Mouse (Mus musculus): ENCODE data around the gene Arfip1. TPM values are rescaled to one million over a fixed set of nuclear protein-coding genes. Genes with fewer than 3 reads are reported as not detected.
A peak's percentile ranks its signal among the peaks of the same experiment; 100 is the strongest.

The Arfip1 gene
- 10 to 100 TPM; 39.9 to 47.8 (median 42.4) TPM for polyA plus RNA-seq (2017; shearing (Covaris generic))

DNA sequence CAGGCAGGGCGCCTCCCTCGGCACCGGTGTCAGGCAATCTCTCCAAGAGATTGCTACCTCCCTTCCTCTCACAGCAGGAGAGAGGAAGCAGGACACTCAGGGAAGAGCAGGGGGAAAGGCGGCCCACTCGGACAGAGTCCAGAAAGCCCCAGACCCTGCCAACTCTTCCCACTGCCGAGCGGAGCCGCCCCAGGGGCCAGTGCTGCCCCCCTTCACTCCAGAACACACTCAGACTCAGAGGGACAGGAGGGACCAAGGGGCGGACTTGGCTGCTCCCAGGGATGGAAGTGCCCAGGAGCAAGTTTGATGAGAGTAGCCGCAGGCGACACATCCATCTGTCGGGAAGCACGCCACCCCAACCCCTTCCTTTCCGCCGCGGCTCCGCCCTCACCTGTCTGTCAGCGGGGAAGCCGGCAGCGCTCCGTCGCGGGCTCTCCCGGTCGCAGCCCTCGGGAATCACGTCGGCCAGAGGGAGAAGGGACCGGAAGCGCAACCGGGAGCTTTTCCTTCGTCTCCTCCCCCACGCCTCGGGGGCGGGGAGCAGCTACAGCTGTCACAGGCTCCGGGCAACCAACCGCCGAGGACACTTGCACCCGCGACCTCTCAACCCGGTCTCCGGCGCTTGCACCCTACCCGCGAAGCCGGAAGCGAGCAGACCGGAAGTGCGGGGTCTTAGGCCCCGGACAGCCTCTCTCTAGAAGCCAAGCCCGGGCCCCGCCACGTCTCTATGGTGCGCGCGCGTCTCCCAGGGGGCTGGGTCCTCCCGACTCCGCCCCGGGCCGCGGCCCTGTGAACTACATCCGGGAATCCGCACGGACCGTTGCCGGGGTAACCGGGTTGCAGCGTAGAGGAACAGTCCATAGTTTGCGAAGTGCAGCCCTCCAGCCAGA lies at the start of gene Arfip1:
Gene Arfip1, minus strand, starts transcription at position 603 of the 890 bp plus-strand sequence.
- peak; percentile 91 for ATAC-seq

DNA sequence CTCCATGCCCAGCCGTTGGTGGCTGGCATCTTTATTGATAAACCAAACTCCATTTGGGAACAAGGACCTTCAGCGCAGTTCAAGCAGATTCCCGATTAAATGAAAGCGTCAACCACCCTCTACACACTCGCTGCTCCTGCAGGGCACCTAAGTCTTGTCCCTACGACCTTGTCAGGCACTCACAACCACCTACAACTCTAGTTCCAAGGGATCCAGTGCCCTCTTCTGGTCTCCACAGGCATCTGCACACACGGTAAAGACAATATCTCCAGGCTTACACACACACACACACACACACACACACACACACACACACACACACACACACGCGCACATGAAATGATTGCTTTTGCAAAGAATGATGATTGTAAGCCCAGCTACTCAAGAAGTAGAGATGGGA lies 49.2 kb upstream of the Arfip1 start:
- ATAC-seq = no peak

DNA sequence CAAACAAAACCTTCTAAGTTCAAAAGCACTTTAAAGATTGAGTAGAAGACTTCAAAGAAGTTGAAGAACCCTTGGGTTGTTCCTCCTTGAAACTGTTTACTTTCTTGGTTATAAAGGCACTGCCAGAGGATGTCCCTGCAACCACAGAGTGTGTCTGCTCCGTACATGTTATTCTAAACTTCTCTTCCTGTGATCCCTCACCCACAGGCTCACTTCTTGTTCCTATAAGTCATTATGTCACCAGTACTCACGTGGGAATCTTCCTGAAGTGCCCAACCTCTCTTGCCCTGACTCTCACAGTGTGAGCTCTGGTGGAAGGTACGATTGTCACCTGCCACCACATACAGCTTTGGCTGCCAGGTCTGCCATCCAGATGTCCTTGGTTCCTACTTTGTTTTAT lies 39.6 kb upstream of the Arfip1 start:
- peak; percentile 63 for ATAC-seq

DNA sequence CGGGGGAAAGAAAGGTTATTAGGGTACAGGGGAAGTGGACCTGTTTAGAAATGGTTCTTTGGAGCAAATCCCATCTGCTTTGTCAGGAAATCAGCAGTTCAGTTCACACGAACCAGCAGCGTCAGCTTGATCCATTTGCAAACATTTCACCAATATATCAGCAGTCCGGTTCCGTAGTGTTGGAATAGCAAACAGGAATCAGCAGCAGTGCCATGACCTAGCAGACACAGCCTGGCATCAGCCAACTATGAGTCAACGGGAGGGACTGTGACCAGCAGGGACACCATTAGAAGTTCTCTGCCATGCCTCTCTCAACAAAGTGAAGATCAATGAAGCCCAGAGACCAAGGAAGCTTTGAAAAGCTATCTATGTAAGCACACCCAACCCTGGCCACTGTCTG lies 37.3 kb upstream of the Arfip1 start:
- ATAC-seq = no peak

DNA sequence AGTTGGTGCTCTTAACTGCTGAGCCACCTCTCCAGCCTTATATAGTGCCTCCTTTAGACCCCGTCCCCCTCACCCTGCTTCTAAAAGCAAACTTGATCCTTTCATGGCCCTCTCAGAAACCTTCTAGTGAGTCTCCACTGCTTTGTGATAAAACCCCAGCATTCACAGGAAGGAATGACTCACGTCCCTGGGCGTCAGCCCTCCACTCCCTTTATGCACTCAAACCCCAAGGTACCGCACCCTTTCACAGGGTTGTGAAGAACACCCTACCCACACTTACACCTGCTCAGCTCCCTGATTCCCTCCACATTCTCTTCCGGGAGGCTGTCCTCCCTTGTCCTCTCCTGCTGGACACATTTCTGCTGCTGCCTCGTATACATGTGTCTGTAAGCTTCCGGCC lies 36.6 kb upstream of the Arfip1 start:
- ATAC-seq = no peak

DNA sequence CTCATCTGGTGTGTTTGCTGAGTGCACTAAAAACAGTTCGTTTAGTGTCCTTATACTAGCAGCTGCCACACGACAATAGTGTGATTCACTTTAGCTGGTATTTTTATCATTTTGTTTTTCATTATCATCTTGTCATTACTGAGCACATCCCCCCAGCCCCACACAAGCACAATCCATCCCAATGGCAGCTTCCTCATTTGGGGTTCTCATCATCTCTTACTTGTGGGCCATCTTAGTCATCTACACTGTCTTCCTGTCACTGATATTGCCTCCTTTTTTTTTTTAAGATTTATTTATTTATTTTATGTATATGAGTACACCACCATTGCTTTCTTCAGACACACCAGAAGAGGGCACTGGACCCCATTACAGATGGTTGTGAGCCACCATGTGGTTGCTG lies 36.2 kb upstream of the Arfip1 start:
- no peak for ATAC-seq

DNA sequence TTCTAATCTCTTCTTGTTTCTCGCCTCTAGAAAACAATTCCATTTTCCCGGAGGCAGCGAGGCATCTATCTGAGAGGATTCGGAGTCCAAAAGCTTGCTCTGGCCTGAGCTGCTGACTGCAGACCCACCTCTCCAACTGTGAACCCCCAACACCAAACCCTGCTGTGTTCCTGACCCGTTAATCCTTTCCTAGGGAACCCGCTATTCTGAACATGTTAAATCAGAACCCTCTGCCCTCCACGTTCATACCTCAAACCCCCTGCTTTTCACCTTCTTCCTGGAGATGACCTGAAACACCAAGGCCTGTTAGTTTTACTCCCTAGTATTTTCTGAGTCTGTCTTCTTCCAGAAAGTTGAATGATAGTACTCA lies 33.4 kb upstream of the Arfip1 start:
- no peak for ATAC-seq

DNA sequence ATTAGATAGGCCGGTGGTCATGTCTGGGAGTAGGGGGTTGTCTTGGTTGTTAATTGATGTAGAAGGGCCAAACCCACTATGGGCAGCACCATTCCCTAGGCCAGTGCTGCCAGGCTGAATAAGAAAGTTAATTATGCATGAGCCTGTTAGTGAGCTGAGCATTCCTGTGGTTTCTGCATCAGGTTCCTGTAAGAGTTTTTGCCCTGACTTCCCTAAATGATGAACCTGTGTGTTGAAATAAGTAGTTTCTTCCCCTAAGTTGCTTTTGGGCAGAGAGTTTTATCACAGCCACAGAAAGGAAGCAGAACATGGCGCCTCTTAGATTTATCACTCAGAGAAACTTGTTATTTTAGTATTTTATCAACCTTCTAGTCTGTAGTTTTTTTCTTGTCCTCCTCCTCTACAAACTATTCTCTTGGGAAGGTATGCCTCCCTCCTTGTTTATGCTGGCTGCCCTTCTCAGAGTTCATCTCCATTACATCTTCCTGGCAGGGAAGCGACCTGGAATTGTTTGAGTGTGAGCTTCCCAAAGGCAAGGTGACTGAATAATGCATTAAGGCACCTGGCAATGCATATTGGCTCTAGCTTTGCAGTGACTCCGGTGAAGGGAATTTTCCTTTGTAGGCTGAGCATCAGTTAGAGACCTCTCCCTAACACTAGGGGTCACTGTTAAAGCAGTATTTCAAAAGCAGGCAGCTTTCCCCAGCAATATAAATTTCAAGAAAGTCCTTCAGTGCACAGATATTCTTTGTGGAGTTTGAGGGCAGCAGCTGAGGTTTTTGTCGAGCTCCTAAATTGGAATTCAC lies 32.8 kb upstream of the Arfip1 start:
- peak; percentile 67 for ATAC-seq

DNA sequence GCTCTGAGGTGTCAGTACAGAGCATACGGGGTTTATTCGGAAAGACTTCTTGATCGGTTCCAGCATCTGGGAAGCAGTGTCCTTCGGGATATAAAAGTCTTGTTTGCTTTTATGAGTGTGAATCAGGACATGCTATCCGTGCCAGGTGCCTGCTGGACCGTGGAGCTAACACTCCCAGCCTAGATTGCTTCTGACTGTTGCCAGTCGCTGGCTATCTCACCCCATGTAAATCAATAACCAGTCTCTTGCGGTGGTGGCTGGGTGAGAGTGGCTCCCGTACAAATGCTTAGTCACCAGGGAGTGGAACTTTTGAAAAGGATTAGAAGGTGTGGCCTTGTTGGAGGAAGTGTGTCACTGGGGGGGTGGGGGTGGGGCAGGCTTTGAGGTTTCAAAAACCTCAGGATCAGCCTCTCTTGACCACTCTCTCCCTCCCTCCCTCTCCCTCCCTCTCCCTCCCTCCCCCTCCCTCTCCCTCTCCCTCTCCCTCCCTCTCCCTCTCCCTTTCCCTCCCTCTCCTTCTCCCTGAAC lies 27.8 kb upstream of the Arfip1 start:
- ATAC-seq = no peak

DNA sequence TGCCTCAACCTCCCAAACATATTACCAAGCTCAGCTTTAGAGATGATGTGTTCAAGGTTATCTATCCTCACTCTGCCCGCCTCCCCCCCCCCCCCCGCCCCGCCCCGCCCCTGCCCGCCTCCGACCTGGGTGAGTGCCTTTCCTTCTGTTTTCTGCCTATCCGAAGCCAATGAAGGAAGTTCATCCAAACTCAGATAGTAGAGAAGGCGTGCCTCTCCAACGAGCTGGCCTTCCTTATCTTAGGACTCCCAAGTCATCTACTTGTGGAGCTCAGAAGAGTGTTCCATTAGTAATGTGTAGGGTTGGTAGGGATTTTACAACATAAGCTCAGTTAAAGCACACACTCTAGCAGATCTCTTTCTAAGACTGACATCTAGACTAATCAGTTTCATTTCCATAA lies 20.8 kb upstream of the Arfip1 start:
- no peak for ATAC-seq

DNA sequence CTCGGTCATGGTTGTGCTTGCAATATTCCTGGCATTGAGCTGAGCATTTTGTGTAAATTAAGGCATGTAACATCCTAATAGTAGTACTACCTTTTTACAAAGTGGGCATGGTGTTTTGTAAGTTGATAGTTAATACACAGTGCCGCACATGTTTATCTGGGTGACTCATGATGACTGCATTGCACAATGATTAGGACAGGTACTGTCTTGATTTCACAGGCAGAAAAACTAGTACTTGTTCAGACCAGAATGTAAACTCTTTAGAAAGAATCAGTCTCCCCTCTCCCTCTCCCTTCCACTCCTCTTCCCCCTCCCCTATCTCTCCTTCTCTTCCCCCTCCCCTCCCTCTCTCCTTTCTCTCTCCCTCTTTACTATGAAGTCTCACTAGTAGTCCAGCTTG lies 20.3 kb upstream of the Arfip1 start:
- no peak for ATAC-seq

DNA sequence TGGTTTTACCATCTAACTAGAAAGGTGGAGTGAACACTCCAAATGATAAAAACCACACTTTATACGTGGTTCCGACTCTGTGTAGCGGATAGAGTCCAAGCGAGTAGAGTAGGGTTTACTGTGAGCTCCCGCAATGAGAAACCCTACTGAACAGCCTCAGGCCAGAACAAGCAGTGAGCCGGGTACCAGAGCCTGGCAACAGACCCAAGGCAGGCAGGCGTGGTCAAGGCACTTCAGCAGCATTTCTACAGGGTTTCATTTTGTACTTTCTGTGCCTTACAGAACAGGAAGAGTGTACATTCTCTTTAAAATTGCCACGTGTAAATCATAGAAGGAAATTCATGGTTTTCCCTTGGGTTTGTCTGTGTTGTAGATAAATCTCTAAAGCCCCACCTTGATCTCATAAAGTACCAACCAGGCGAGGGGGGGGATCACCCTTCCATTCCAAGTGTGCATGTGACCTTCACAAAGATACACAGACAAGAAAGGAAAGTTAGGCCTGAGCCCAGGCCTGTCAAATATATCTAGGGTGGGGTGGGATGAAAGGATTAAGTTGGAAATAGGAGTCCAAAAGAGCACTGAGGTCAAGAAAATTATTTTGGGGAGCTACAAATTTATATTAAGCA lies 19.6 kb upstream of the Arfip1 start:
- no peak for ATAC-seq

DNA sequence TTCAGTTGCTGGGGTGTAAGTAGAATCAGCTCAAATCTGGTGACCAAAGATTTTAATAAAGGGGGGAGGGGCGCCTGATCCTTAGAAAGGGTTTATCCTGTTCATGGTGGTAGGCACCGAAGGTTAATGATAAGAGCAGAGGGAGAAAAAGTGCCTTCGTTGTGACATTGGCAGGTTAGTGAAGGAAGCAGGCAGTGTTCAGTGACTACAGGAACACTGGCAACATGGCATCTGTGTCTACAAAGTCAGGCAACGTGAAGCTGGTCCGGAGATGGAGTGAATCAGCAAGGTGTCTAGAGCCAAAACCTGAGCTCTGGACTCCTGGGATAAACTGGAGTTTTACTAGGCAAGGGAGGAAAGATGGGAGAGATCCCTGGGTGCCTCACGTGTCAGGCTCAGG lies 16.3 kb upstream of the Arfip1 start:
- ATAC-seq = no peak

DNA sequence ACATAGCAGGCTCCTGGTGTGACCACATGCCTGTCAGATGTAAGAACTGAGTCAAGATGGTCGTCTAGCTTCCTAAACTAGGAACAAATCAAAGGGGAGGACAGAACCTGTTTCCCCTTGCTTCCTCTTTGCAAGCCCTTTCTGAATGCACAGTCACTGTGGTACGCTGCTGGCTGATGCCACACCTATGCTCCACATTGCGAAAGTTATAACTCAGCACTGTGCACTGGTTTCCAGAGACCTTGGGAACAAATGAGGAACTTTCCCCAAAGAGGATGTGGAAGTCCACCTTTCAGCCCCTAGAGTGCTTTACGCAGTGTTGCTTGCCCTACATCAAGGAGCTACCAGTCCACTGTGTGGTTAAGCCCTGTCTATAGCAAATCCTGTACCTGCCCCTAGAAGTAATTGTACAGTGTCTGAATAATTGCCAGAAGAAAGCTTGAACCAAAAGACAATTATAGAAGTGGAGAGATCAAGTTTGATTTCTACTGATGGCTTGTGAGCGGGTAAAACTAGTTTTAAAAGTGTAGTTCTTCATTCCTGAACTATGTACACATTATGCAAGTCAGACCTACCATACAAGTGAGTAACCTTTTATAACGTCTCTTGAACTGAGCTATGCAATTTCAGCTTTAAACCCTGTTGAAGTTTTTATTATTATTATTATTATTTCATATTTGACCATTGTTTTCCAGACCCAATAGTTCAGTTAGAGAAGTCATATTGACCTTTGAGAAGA lies 15.7 kb upstream of the Arfip1 start:
- no peak for ATAC-seq

DNA sequence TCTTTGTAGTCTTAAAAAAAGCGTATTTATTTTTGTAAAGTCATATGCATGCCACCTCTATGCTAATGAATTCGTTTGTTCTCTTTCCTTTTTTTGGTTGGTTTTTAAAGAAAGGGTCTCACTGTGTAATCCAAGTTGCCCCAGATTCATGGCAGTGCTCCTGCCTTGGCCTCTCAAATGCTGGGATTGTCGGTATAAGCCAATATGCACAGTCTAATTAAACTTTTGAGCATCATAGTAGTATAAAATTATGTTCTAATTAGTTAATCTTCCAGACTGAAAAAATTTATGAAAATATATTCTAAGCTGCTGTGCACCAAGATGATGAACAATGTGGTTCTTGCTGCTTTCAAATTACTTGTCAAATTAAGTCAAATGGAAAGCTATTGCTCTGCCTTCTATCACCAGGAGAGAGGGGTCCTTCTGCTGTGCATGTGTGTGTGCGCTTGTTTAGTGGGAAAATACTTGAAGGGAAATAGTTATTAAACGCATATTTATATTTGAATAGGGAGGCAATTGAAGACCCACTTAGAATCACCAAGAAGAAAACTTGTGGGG lies 13.3 kb upstream of the Arfip1 start:
- no peak for ATAC-seq

DNA sequence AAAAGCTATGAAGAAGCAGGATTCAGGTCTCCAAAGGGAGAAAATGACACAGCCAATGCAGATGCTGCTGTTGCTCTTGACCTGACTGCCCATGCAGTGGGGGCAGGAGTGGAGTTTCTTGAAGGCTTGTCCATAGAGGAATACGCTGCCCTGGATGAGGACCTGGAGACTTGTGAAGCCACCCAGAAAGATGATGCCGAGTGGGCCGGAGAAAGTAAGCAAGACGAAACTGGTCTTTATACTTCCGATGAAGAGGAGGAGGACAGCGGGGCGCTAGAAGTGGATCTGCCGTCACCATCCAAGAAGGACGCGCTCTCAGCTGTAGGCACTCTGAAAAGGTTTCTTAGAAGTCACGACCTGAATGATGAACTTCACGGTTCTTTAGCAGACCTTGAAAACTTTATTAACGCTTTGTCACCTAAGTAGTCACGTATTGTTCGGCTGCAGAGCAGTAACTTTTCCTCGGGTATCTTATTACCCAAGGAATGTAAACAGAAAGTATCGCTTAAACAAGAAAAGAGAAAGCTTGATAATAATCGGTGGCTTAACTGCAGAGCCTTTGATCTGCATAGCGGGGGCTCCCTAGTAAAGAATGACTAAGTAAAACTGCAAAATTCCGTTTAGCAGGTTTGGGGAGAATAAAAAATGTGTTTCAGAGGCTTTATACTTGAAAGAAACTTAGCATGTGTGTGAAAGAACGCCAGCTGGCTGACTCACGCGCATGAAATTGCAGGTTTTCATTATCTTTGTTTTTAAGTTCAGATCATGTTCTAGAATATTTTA lies 12.7 kb upstream of the Arfip1 start:
- ATAC-seq = peak; percentile 61

DNA sequence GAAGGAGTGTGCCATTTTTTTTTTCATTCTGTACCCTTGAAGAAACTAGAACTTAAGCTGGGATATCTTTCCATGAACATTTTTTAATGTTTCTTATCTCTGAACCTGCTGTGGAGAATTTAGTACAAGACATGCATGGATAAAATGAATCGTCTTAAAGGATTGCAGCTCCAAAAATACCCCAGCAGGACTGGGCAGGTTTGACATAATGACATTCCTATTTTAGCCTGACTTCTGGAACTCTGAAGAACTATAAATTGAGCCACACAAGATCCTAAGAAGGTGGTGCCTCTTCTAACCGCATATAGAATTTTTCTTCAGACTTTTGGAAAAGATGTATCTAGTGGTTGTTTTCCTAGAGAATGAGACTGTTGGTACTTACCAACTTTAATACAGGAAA lies 10.8 kb upstream of the Arfip1 start, which contains the start of gene Tigd4:
Gene Tigd4, plus strand, starts transcription at position 301 of the 400 bp plus-strand sequence.
- ATAC-seq = no peak

DNA sequence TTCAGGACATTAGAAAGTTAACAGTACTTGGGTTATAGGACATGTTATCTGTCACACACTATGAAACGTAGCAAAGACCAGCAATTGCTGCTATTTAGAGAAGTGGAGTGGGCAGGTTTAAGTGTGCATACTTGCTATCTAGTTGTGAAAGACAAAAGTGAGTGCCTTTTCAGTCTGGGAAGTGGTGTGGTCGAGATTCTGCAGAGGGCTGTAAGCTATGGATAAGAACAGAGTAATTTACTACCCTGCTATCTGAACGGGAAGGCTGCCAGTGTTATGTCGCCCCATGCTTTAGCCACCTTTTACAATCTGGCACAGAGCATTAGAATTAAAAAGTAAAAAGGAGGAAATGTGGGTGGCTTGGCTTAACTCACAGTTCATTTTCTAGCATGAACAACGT lies 4.3 kb upstream of the Arfip1 start:
- ATAC-seq = no peak

DNA sequence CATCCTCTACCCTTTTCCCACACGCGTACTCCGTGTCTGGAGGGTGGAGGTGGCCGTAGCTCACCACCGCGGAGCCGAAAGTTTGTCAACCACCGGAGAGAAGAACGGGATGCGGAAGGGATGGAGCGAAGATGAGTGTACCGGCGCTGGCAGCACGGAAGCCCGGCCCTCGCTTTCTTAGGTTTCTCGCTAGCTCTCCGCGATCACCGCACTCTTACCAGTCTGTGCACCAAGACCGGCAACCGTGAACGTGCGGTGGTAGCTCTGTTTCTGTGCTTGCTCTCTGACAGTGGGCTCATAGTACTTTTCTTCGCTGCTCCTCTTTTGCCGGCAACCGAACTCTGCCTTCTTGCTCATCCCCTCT lies 470 bp upstream of the Arfip1 start:
- peak; percentile 44 for ATAC-seq

DNA sequence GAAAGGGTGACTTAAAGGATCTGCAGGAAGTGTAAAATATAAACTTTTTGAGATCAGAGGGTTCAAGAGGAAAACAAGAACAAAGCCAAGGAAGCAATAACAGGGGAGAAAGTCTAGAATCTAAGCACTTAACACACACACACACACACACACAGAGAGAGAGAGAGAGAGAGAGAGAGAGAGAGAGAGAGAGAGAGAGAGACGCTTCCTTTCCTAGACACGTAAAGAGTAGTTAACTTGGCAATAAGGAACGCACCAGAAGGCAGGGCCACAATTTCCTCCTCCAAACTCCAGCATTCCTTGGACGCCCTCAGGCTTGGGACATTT lies 766 bp downstream of the Arfip1 start:
- ATAC-seq = no peak

DNA sequence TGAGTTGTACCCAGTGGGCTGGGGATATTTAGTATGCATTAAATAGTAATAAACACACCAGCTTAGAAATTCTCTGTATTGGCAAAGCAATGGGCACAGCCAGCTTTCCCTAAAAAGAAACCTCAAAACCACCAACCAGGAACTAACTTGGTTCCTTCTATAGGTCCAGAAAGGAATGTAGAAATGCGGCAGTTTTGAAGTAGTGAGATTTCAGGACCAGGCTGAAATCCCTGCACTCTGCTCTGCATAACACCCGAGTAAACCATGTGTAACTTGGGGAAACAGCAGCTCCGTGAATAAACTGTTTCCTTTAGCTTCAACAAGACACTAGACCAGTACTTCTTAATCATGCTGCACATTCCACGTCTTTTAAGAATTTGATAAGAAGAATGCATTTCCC lies 1.7 kb downstream of the Arfip1 start:
- no peak for ATAC-seq
